Comparison of ENCODE assay signal across 29 mouse cellular contexts in the genomic region with DNA sequence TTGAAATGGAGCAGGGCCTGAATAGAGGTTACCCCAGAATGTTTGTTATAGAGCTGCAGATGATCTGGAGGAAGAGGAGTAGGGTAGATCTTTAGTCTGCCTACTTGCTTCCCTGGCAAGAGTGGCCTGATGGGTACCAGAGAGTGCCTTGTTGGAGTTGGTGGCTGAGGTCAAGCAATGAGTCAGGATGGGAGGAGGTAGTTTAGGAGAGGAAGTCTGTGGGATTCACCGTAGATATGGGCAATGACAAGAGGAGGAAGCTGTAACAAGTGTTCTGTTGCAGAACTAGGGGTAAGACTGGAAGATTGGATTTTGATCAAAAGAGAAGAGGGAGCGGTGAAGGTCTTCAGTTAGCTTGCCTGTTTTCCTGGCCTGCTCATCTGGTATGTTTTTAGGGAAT.
DNase-seq lines count a peak whose midpoint lies in the region; ATAC-seq and TF ChIP-seq lines count a peak whose summit lies in the region.
"Had no signal": no experiment of that assay in that cellular context is flagged by ENCODE, and none has a peak within 500 bp of the region (broad histone marks: within the 10 kb centered on the region; RNA-seq: fewer than 3 reads in every experiment).

No protein-coding gene starts in this region.

- ATAC-seq in common myeloid progenitor, adult 5-6 weeks (replicated peaks; ENCODE audit: low read depth, poor library complexity, severe bottlenecking) = peak; percentile 74
- ATAC-seq in hematopoietic stem cell, adult 5-6 weeks (replicated peaks in 1 of 2; ENCODE audit: insufficient read depth in 1 of 2, low FRiP score in 2 of 2, low TSS enrichment in 1 of 2, low read depth in 1 of 2, poor library complexity in 2 of 2, severe bottlenecking in 2 of 2) = peak; percentile 45 to 46
- ATAC-seq in frontal cortex, adult (ENCODE audit: low TSS enrichment) = no peak
- ATAC-seq: activated CD4-positive, CD25-positive, alpha-beta regulatory T cell, adult 4 months; CD4-positive, CD25-positive, alpha-beta regulatory T cell, adult 4 months; forebrain, embryonic 14.5 days; forebrain, embryonic 16.5 days; Patski had no signal

- TF ChIP-seq EP300 in MEL (IDR thresholded peaks at IDR 0.05; ENCODE audit: low read depth in 1 of 2, low read length in 2 of 2) = no peak

- TF ChIP-seq POLR2A in MEL (IDR thresholded peaks at IDR 0.05; ENCODE audit: control insufficient read depth in 1 of 2, insufficient read depth in 1 of 2, low read depth in 1 of 2, low read length in 2 of 2, poor library complexity in 1 of 2) = no peak

- no peaks in the 10 kb centered on the region for H3K79me2 ChIP-seq in MEL (ENCODE audit: control insufficient read depth, insufficient read depth, low read length, poor library complexity)

- H3K27me3 ChIP-seq in MEL (ENCODE audit: control insufficient read depth in 1 of 2, insufficient read depth in 2 of 2, low read length in 2 of 2) = no peaks in the 10 kb centered on the region
- H3K27me3 ChIP-seq: CH12.LX; embryonic facial prominence, embryonic 13.5 days; embryonic facial prominence, embryonic 15.5 days; forebrain, embryonic 12.5 days had no signal

- no peak overlapping the region for H3K9ac ChIP-seq in MEL (ENCODE audit: control insufficient read depth, low read depth, low read length, poor library complexity, severe bottlenecking)
- H3K9ac ChIP-seq: embryonic facial prominence, embryonic 13.5 days; embryonic facial prominence, embryonic 15.5 days; forebrain, embryonic 12.5 days had no signal

- no peak overlapping the region for H3K4me3 ChIP-seq in MEL (ENCODE audit: control insufficient read depth in 1 of 2, insufficient read depth in 1 of 2, low read depth in 2 of 2, low read length in 2 of 2)
- H3K4me3 ChIP-seq: embryonic facial prominence, embryonic 13.5 days; embryonic facial prominence, embryonic 15.5 days; erythroblast, embryonic 14.5 days; forebrain, embryonic 10.5 days; forebrain, embryonic 12.5 days had no signal

- TF ChIP-seq RAD21 in MEL (IDR thresholded peaks at IDR 0.05; ENCODE audit: low read depth, low read length) = no peak

- no peaks in the 10 kb centered on the region for H3K9me3 ChIP-seq in MEL (replicated peaks; ENCODE audit: insufficient read depth, low read length)
- H3K9me3 ChIP-seq: embryonic facial prominence, embryonic 13.5 days; embryonic facial prominence, embryonic 15.5 days; forebrain, embryonic 10.5 days; forebrain, embryonic 12.5 days; G1E had no signal

- no peak overlapping the region for H3K27ac ChIP-seq in MEL (ENCODE audit: control insufficient read depth, low read depth, low read length)
- H3K27ac ChIP-seq: embryonic facial prominence, embryonic 13.5 days; embryonic facial prominence, embryonic 15.5 days; forebrain, embryonic 10.5 days; forebrain, embryonic 12.5 days had no signal

- no peak for TF ChIP-seq CTCF in MEL (IDR thresholded peaks at IDR 0.05 in 2 of 3, conservative IDR thresholded peaks at IDR 0.05 in 1 of 3; ENCODE audit: control insufficient read depth in 1 of 3, insufficient read depth in 1 of 3, low read depth in 2 of 3, low read length in 3 of 3, poor library complexity in 1 of 3, severe bottlenecking in 1 of 3)

- peaks cover 4 to 9% of the 10 kb centered on the region in 2 experiments; a peak in 3 of 4 replicates for H3K4me1 ChIP-seq in MEL (ENCODE audit: control insufficient read depth in 1 of 2, insufficient read depth in 2 of 2, low read length in 2 of 2)
- H3K4me1 ChIP-seq: embryonic facial prominence, embryonic 13.5 days; embryonic facial prominence, embryonic 15.5 days; forebrain, embryonic 10.5 days; forebrain, embryonic 12.5 days had no signal

- DNase-seq in MEL (ENCODE audit: low read depth, low spot score) = peak; percentile 23
- no peak for DNase-seq in layer of hippocampus, adult 8-10 months (ENCODE audit: low spot score in 2 of 2)
- no peak for DNase-seq in spleen, postnatal 36 days (ENCODE audit: low spot score in 2 of 2)
- no peak for DNase-seq in right cerebral cortex, postnatal 10 days (ENCODE audit: low spot score in 2 of 2)
- DNase-seq: adrenal gland, adult 8-10 months; adrenal gland, postnatal 14 days; adrenal gland, postnatal 36 days; B cell, adult 2 months; cerebellum, adult 11-12 months; cerebellum, adult 2 months; cerebellum, adult 9-10 months; cerebellum, postnatal 10 days; cerebellum, postnatal 25 days; embryo, embryonic 11 days had no signal

- peaks cover 0 to 9% of the 10 kb centered on the region in 2 experiments; a peak in 2 of 4 replicates for H3K36me3 ChIP-seq in MEL (ENCODE audit: control insufficient read depth in 1 of 2, insufficient read depth in 2 of 2, low read length in 2 of 2)
- H3K36me3 ChIP-seq: embryonic facial prominence, embryonic 13.5 days; embryonic facial prominence, embryonic 15.5 days; forebrain, embryonic 10.5 days; forebrain, embryonic 12.5 days; G1E had no signal

TF ChIP-seq in MEL, 35 proteins besides CTCF, POLR2A, EP300 and RAD21:
- TF ChIP-seq ZKSCAN1 (IDR thresholded peaks at IDR 0.05; ENCODE audit: low read depth, low read length) (no peak), GABPA (IDR thresholded peaks at IDR 0.05; ENCODE audit: low read depth, low read length) (no peak), ZMIZ1 (IDR thresholded peaks at IDR 0.05; ENCODE audit: low read depth, low read length) (no peak), BHLHE40 (IDR thresholded peaks at IDR 0.05; ENCODE audit: borderline replicate concordance, low read depth, low read length) (no peak), UBTF (IDR thresholded peaks at IDR 0.05; ENCODE audit: borderline replicate concordance, insufficient read depth, low read depth, low read length) (no peak), MAZ (IDR thresholded peaks at IDR 0.05; ENCODE audit: low read depth, low read length) (no peak), ELF1 (IDR thresholded peaks at IDR 0.05; ENCODE audit: low read depth, low read length) (no peak), POLR2AphosphoS5 (IDR thresholded peaks at IDR 0.05; ENCODE audit: borderline replicate concordance, low read depth, low read length) (no peak), NRF1 (IDR thresholded peaks at IDR 0.05; ENCODE audit: insufficient read depth, low read depth, low read length, poor library complexity, severe bottlenecking) (no peak), JUND (IDR thresholded peaks at IDR 0.05; ENCODE audit: low read depth, low read length) (no peak), MAX (IDR thresholded peaks at IDR 0.05; ENCODE audit: low read length) (no peak), E2F4 (IDR thresholded peaks at IDR 0.05; ENCODE audit: borderline replicate concordance, low read depth, low read length) (no peak), ETS1 (IDR thresholded peaks at IDR 0.05; ENCODE audit: low read depth, low read length) (no peak), SMC3 (IDR thresholded peaks at IDR 0.05; ENCODE audit: low read depth, low read length) (no peak), CHD1 (IDR thresholded peaks at IDR 0.05; ENCODE audit: low read depth, low read length) (no peak), MAFK (IDR thresholded peaks at IDR 0.05; ENCODE audit: borderline replicate concordance, low read depth, low read length) (no peak), RCOR1 (IDR thresholded peaks at IDR 0.05; ENCODE audit: low read depth, low read length) (no peak), GATA1 (IDR thresholded peaks at IDR 0.05; ENCODE audit: low read depth, low read length) (no peak), MEF2A (IDR thresholded peaks at IDR 0.05; ENCODE audit: extremely low read depth, insufficient replicate concordance, low read depth, low read length, poor library complexity, severe bottlenecking) (no peak), CHD2 (IDR thresholded peaks at IDR 0.05; ENCODE audit: low read length) (no peak)
